Mouse (Mus musculus): ENCODE measurements around the gene Gin1. TPM values are rescaled to one million over a fixed set of nuclear protein-coding genes. Genes with fewer than 3 reads are reported as not detected.

Gin1 gene
- polyA plus RNA-seq, 1 experiment from 2014 or later, result 10.9 TPM

DNA sequence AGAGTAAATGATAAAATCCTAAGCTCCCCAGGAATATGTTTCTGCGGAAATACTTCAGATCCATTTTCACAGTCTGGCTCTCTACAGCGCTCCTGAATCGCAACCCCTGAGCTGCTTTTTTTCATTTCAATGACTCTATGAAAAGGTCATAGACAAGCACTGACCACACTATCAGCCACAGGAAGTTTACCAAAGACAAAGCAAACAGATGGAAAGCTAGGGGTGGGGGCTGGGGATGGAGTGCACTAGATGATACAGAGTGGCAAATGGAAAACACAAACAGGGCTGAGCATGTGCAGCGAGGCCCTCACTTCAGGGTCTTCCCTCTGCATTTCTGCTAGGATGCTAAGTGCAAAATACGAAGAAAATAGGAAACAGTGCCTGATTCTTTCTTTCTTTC is 52.2 kb downstream of the Gin1 start:
- 69% methylated on average over 5 of the region's 5 CpGs for WGBS (ENCODE audit: insufficient replicate concordance)
- no peak overlapping the region for H3K4me3 ChIP-seq (ENCODE audit: low read depth, low read length)
- TF ChIP-seq CTCF (IDR thresholded peaks at IDR 0.05; ENCODE audit: low read depth) (no peak), EP300 (IDR thresholded peaks at IDR 0.05; ENCODE audit: low read depth) (no peak)
- H3K9me3 ChIP-seq (ENCODE audit: low read length), result no peaks in the 10 kb centered on the region
- H3K4me1 ChIP-seq (ENCODE audit: insufficient read depth), result no peaks in the 10 kb centered on the region
- ATAC-seq (no peak), DNase-seq (no peak)
- H3K27me3 ChIP-seq (ENCODE audit: insufficient read depth, low read length), result no peaks in the 10 kb centered on the region
- H3K27ac ChIP-seq (ENCODE audit: low read depth), result no peak overlapping the region
- no peaks in the 10 kb centered on the region for H3K36me3 ChIP-seq (replicated peaks; ENCODE audit: insufficient read depth, low read length)
- no peak overlapping the region for H3K4me2 ChIP-seq (ENCODE audit: low read depth, low read length)
- no peak overlapping the region for H3K9ac ChIP-seq (replicated peaks)

- H3K27ac ChIP-seq (ENCODE audit: low read depth), result no peak overlapping the region
- no peak overlapping the region for H3K9ac ChIP-seq (replicated peaks)
- no peak overlapping the region for H3K4me2 ChIP-seq (ENCODE audit: low read depth, low read length)
- no peak for ATAC-seq
- H3K4me3 ChIP-seq (ENCODE audit: low read depth, low read length), result no peak overlapping the region
- H3K4me1 ChIP-seq (ENCODE audit: insufficient read depth), result no peaks in the 10 kb centered on the region
- H3K27me3 ChIP-seq (ENCODE audit: insufficient read depth, low read length), result no peaks in the 10 kb centered on the region
- H3K36me3 ChIP-seq (replicated peaks; ENCODE audit: insufficient read depth, low read length), result no peaks in the 10 kb centered on the region
- no peaks in the 10 kb centered on the region for H3K9me3 ChIP-seq (ENCODE audit: low read length)
- TF ChIP-seq EP300 (IDR thresholded peaks at IDR 0.05; ENCODE audit: low read depth) (no peak), CTCF (IDR thresholded peaks at IDR 0.05; ENCODE audit: low read depth) (no peak)
- WGBS (ENCODE audit: insufficient replicate concordance), result 90% methylated on average over 7 of the region's 7 CpGs
- no peak for DNase-seq
These were observed 52.9 kb downstream of the Gin1 start for GRCm38 (mm10) chr1:97822904-97823303.

DNA sequence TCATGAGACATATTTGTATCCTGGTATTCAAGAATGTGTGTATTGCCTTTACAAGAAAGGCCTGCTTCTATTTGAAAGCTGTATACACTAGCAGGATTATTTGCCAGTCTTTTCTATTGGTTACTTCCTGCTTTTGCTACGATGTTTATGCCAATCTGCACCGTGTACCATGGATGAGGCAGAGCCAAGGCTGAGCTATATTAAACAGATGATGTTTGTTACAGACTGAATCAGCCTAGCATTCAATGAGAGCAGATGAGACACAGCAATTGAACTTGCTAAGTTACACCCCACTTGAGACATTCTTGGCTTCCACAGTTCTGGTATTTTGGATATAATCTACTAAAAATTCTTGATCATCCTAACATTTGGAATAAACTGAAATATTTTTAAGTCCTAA is 57.6 kb downstream of the Gin1 start:
- H3K27me3 ChIP-seq (ENCODE audit: insufficient read depth, low read length), result no peaks in the 10 kb centered on the region
- H3K9ac ChIP-seq (replicated peaks), result no peak overlapping the region
- no peaks in the 10 kb centered on the region for H3K36me3 ChIP-seq (replicated peaks; ENCODE audit: insufficient read depth, low read length)
- 63% methylated on average over 2 of the region's 2 CpGs for WGBS (ENCODE audit: insufficient replicate concordance)
- no peak overlapping the region for H3K4me3 ChIP-seq (ENCODE audit: low read depth, low read length)
- H3K9me3 ChIP-seq (ENCODE audit: low read length), result no peaks in the 10 kb centered on the region
- DNase-seq (no peak), ATAC-seq (no peak)
- no peak overlapping the region for H3K27ac ChIP-seq (ENCODE audit: low read depth)
- H3K4me2 ChIP-seq (ENCODE audit: low read depth, low read length), result no peak overlapping the region
- TF ChIP-seq CTCF (IDR thresholded peaks at IDR 0.05; ENCODE audit: low read depth), result no peak
- TF ChIP-seq EP300 (IDR thresholded peaks at IDR 0.05; ENCODE audit: low read depth), result no peak
- no peaks in the 10 kb centered on the region for H3K4me1 ChIP-seq (ENCODE audit: insufficient read depth)

- no peak for TF ChIP-seq EP300 (IDR thresholded peaks at IDR 0.05; ENCODE audit: low read depth)
- no peak for TF ChIP-seq CTCF (IDR thresholded peaks at IDR 0.05; ENCODE audit: low read depth)
- Histone ChIP-seq H3K9ac (replicated peaks) (no peak overlapping the region), H3K4me2 (ENCODE audit: low read depth, low read length) (no peak overlapping the region), H3K4me3 (ENCODE audit: low read depth, low read length) (no peak overlapping the region), H3K4me1 (ENCODE audit: insufficient read depth) (no peaks in the 10 kb centered on the region), H3K27me3 (ENCODE audit: insufficient read depth, low read length) (no peaks in the 10 kb centered on the region), H3K36me3 (replicated peaks; ENCODE audit: insufficient read depth, low read length) (no peaks in the 10 kb centered on the region), H3K9me3 (ENCODE audit: low read length) (no peaks in the 10 kb centered on the region), H3K27ac (ENCODE audit: low read depth) (no peak overlapping the region)
- no peak for DNase-seq
- no peak for ATAC-seq
- 90% methylated on average over 5 of the region's 5 CpGs for WGBS (ENCODE audit: insufficient replicate concordance)
These were observed 58.1 kb downstream of the Gin1 start for GRCm38 (mm10) chr1:97828087-97828486.

DNA sequence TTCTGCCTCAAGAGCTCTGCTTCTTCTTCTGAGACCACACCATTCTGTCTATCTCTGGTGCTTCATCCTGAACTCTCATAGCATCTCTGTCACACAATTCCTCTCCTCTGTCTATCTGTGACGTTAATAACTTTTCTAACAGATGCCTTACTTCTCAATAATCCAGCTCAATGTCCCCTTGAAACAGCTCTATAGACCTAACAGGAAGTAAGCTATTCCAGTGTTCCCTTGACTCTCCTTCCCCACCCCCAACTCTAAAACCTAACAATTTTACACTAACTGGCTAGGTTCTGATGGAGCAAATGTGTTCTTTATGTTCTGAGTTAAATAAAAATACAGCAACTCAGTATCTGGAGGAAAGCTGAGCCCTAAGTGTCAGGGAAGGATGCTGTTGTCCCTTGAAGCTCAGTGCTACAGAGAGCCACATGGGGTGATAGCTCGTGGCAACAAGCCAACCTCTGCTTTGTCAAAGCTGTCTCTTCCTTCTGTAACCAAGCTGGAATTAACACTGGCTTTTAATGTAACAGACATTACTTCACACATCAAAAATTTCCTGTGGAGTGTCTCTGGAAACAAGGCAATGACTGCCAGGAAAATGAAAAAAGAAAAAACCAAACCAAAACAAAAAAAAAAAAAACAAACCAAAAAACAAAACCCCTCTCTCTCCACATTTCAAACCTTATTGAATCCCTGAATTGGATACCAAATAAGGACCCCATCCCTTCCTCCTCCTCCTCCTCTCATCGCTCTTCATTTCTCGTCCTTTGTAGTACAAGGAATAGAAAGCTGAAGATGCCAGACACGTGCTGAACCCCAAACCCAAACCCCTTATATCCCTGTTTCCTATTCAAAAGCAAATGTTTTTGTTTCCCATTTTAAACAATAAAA is 63.7 kb downstream of the Gin1 start:
- Histone ChIP-seq H3K27ac (ENCODE audit: low read depth) (no peak overlapping the region), H3K4me1 (ENCODE audit: insufficient read depth) (no peaks in the 10 kb centered on the region), H3K9me3 (ENCODE audit: low read length) (no peaks in the 10 kb centered on the region), H3K36me3 (replicated peaks; ENCODE audit: insufficient read depth, low read length) (no peaks in the 10 kb centered on the region), H3K4me2 (ENCODE audit: low read depth, low read length) (no peak overlapping the region), H3K9ac (replicated peaks) (no peak overlapping the region), H3K4me3 (ENCODE audit: low read depth, low read length) (no peak overlapping the region), H3K27me3 (ENCODE audit: insufficient read depth, low read length) (no peaks in the 10 kb centered on the region)
- TF ChIP-seq CTCF (IDR thresholded peaks at IDR 0.05; ENCODE audit: low read depth) (no peak), EP300 (IDR thresholded peaks at IDR 0.05; ENCODE audit: low read depth) (no peak)
- WGBS (ENCODE audit: insufficient replicate concordance), result 75% methylated on average over 5 of the region's 5 CpGs
- no peak for DNase-seq
- no peak for ATAC-seq

- TF ChIP-seq EP300 (IDR thresholded peaks at IDR 0.05; ENCODE audit: low read depth) (no peak), CTCF (IDR thresholded peaks at IDR 0.05; ENCODE audit: low read depth) (no peak)
- no peaks in the 10 kb centered on the region for H3K27me3 ChIP-seq (ENCODE audit: insufficient read depth, low read length)
These were observed 64.4 kb downstream of the Gin1 start for GRCm38 (mm10) chr1:97834354-97834822.

More at GRCm38 (mm10) chr1:97834354-97834822, 64.4 kb downstream of the Gin1 start:
- DNase-seq (no peak), ATAC-seq (no peak)
- no peak overlapping the region for H3K4me2 ChIP-seq (ENCODE audit: low read depth, low read length)
- H3K9me3 ChIP-seq (ENCODE audit: low read length), result no peaks in the 10 kb centered on the region
- no peak overlapping the region for H3K27ac ChIP-seq (ENCODE audit: low read depth)
- WGBS (ENCODE audit: insufficient replicate concordance), result 78% methylated on average over 5 of the region's 5 CpGs
- no peak overlapping the region for H3K9ac ChIP-seq (replicated peaks)
- H3K36me3 ChIP-seq (replicated peaks; ENCODE audit: insufficient read depth, low read length), result no peaks in the 10 kb centered on the region
- no peaks in the 10 kb centered on the region for H3K4me1 ChIP-seq (ENCODE audit: insufficient read depth)
- no peak overlapping the region for H3K4me3 ChIP-seq (ENCODE audit: low read depth, low read length)

Other genes starting within 250 kb of the Gin1 start
- gene D1Ertd622e, start 108.1 kb upstream of the Gin1 start, polyA plus RNA-seq (2015; fragmentation: Nextera tagmentation; extraction: Ambion mirVana), result 21.2 and 23.8 TPM in 2 replicates
- gene Ppip5k2, start 239 bp downstream of the Gin1 start, polyA plus RNA-seq (2015; fragmentation: Nextera tagmentation; extraction: Ambion mirVana), result 8.1 and 10.1 TPM in 2 replicates

All from liver, postnatal 0 days (tissue).